Mouse (Mus musculus) G1E (cell line): Measurements from ENCODE around the gene Mbd4.

Experiments used
- CTCF ChIP-seq: IDR thresholded peaks from 2 replicates; pipeline ENCODE4 v1.5.1; 2012; ENCODE audit warnings: low read depth, low read length, inconsistent platforms, mixed read lengths
- TAL1 ChIP-seq: conservative IDR thresholded peaks from 2 replicates; pipeline ENCODE4 v1.6.1; 2012; ENCODE audit warnings: low read depth, low read length, inconsistent platforms, mixed read lengths

GRCm38 (mm10) chr6:115821216-115821993 lies 31.8 kb downstream of the Mbd4 start:
- no peak for TF ChIP-seq CTCF
- no peak for TF ChIP-seq TAL1
